Mouse (Mus musculus) liver, adult 2 months (tissue): Measurements from ENCODE around the gene Wipf1. TPM values are rescaled to one million over a fixed set of nuclear protein-coding genes. Genes with fewer than 3 reads are reported as not detected.

Source experiments
- DNase-seq: peaks from one replicate; pipeline ENCODE4 v3.0.0-alpha.2; 2011; ENCODE audit warnings: low read depth, low spot score; ENCODE audit errors: extremely low read depth
- H3K27ac ChIP-seq: fragments of 200-500 bp; replicated peaks from 2 replicates; pipeline ENCODE4 v1.5.1; 2012; ENCODE audit warnings: low read depth, mild to moderate bottlenecking, control low read depth, inconsistent platforms, low read length; ENCODE audit not compliant: insufficient read depth
- H3K27me3 ChIP-seq: fragments of 200-500 bp; 2 replicates; pipeline ENCODE4 v1.6.1; 2012; ENCODE audit warnings: mild to moderate bottlenecking, moderate library complexity, low read length, inconsistent platforms; ENCODE audit not compliant: control insufficient read depth, insufficient read depth
- H3K36me3 ChIP-seq: fragments of 200-500 bp; 2 replicates; pipeline ENCODE4 v1.6.1; 2012; ENCODE audit warnings: low read length, inconsistent platforms; ENCODE audit not compliant: control insufficient read depth, insufficient read depth
- H3K4me1 ChIP-seq: fragments of 200-500 bp; 2 replicates; pipeline ENCODE4 v1.6.1; 2011; ENCODE audit warnings: low read length; ENCODE audit not compliant: control insufficient read depth, insufficient read depth
- H3K4me3 ChIP-seq: fragments of 200-500 bp; 2 replicates; pipeline ENCODE4 v1.5.1; 2011; ENCODE audit warnings: low read depth, mild to moderate bottlenecking, control low read depth, low read length, moderate library complexity; ENCODE audit not compliant: insufficient read depth
- H3K79me2 ChIP-seq: fragments of 200-500 bp; 2 replicates; pipeline ENCODE4 v1.6.1; 2012; ENCODE audit warnings: inconsistent platforms, mild to moderate bottlenecking, low read length, moderate library complexity; ENCODE audit not compliant: control insufficient read depth, insufficient read depth
- H3K9ac ChIP-seq: fragments of 200-500 bp; 2 replicates; pipeline ENCODE4 v1.6.1; 2012; ENCODE audit warnings: low read depth, mild to moderate bottlenecking, control low read depth, inconsistent platforms, low read length
- CTCF ChIP-seq: fragments of 200-500 bp; IDR thresholded peaks from 2 replicates; pipeline ENCODE4 v1.5.1; 2011; ENCODE audit warnings: low read depth, low read length, control low read depth
- POLR2A ChIP-seq: fragments of 200-500 bp; IDR thresholded peaks from 2 replicates; pipeline ENCODE4 v1.6.1; 2011; ENCODE audit warnings: low read length, control low read depth; ENCODE audit not compliant: insufficient read depth; ENCODE audit errors: extremely low read depth
- WGBS: fragments of 180-500 bp; shearing (Covaris S2); methylation state at CpG from one replicate; pipeline ENCODE4 v1.1.7; 2018; 5-methylcytosine and 5-hydroxymethylcytosine counted together
- polyA plus RNA-seq: library from polyadenylated mRNA; depleted of rRNA; stranded (reverse); fragments of >200 nt; gene quantifications from 2 replicates; pipeline ENCODE4 v1.2.3, GENCODE M21; 2012
- total RNA-seq: library from RNA; depleted of rRNA; stranded (reverse); fragments of >200 nt; gene quantifications from 2 replicates; pipeline ENCODE4 v1.2.3, GENCODE M21; 2014

Wipf1 gene
- total and polyA plus RNA-seq, 2 experiments = 1.4 to 1.7 TPM

GRCm38 (mm10) chr2:73539697-73540096 is 10.2 kb upstream of the Wipf1 start:
- Histone ChIP-seq H3K79me2 (no peaks in the 10 kb centered on the region), H3K9ac (no peak overlapping the region), H3K4me3 (no peak overlapping the region), H3K4me1 (no peaks in the 10 kb centered on the region), H3K27me3 (no peaks in the 10 kb centered on the region), H3K27ac (no peak overlapping the region), H3K36me3 (no peaks in the 10 kb centered on the region)
- TF ChIP-seq POLR2A = no peak
- TF ChIP-seq CTCF = no peak
- WGBS = 24% methylated on average over 1 of the region's 1 CpGs
- DNase-seq = no peak

DNA sequence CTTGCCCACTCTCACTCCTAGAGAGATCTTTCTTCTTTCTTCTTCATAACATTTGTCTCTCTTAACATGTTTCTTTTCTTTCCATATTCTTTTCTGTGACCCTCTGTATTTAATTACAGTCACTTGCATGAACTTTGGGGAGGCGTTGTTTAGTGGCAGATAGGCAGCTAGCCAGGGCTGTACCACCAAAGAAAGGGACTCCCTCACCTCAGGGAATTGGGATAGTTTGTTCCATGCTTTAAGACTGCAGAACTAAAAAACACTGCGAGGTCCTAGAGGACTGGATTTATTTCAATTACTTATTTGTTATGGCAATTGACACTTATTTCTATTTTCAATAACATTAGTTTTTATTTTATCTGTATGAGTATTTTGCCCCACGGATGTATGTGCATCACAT is 9.6 kb upstream of the Wipf1 start:
- no peaks in the 10 kb centered on the region for H3K4me1 ChIP-seq
- DNase-seq = no peak
- no peaks in the 10 kb centered on the region for H3K27me3 ChIP-seq
- no peak overlapping the region for H3K4me3 ChIP-seq
- no peaks in the 10 kb centered on the region for H3K79me2 ChIP-seq
- TF ChIP-seq POLR2A (no peak), CTCF (no peak)
- H3K36me3 ChIP-seq = no peaks in the 10 kb centered on the region
- 77% methylated on average over 3 of the region's 3 CpGs for whole genome bisulfite sequencing
- H3K27ac ChIP-seq = no peak overlapping the region
- H3K9ac ChIP-seq = no peak overlapping the region

DNA sequence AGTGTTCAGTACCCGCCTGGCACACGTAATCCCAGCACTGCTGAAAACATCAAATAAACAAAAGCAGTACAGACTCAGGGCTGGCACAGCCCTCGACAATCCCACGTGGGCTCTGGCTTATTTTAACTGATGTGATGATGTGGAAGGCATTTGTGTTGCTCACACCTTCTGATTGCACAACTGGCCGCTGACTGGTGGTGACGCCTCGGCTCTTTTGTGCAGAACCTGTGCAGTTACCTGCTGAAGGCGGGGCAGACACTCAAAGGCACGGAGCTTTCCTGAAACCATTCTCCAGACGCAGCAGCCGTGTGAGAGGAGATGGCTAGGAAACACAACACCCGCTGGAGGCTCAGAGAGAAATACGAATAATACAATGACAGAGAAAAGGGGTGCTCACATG is 9.1 kb upstream of the Wipf1 start:
- DNase-seq = no peak
- no peak for TF ChIP-seq POLR2A
- Histone ChIP-seq H3K4me3 (no peak overlapping the region), H3K27ac (no peak overlapping the region), H3K27me3 (no peaks in the 10 kb centered on the region), H3K36me3 (no peaks in the 10 kb centered on the region), H3K79me2 (no peaks in the 10 kb centered on the region), H3K4me1 (no peaks in the 10 kb centered on the region), H3K9ac (no peak overlapping the region)
- 78% methylated on average over 13 of the region's 13 CpGs for WGBS

GRCm38 (mm10) chr2:73536091-73536783 is 6.7 kb upstream of the Wipf1 start:
- DNase-seq = no peak
- no peaks in the 10 kb centered on the region for H3K4me1 ChIP-seq
- no peaks in the 10 kb centered on the region for H3K27me3 ChIP-seq
- H3K9ac ChIP-seq = no peak overlapping the region
- no peak overlapping the region for H3K4me3 ChIP-seq
- TF ChIP-seq CTCF = no peak
- no peak for TF ChIP-seq POLR2A
- H3K79me2 ChIP-seq = no peaks in the 10 kb centered on the region
- no peaks in the 10 kb centered on the region for H3K36me3 ChIP-seq
- 75% methylated on average over 15 of the region's 15 CpGs for WGBS
- H3K27ac ChIP-seq = no peak overlapping the region

DNA sequence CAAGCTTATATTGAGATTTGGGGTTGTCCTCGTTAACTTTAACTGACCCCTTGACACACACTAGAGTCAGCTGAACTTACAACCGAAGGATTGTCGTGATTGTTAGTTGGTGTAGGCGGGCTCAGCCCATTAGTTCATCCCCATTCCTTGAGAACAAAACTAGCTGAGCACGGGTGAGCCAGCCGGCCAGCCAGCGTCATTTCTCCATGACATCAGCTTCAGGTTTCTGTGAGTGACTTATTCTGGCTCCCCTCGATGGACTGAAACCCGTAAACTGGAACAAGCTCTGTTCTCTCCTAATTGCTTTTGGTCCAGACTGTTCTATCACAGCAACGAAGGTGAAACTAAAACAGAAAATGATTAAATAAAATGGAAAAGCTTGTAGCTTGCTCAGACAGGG is 5.2 kb upstream of the Wipf1 start:
- 86% methylated on average over 10 of the region's 10 CpGs for WGBS

GRCm38 (mm10) chr2:73530487-73530886 is 953 bp upstream of the Wipf1 start:
- Histone ChIP-seq H3K27me3 (peaks cover 6% of the 10 kb centered on the region; the same call in 1 of the 2 replicates), H3K9ac (no peak overlapping the region), H3K36me3 (no peaks in the 10 kb centered on the region), H3K79me2 (no peaks in the 10 kb centered on the region; the same call in 1 of the 2 replicates), H3K4me1 (0 out of 2 replicates have a peak, but pooled peaks cover 2% of the 10 kb centered on the region), H3K27ac (no peak overlapping the region), H3K4me3 (no peak overlapping the region)
- no peak for TF ChIP-seq POLR2A
- TF ChIP-seq CTCF = no peak
- WGBS = 76% methylated on average over 5 of the region's 5 CpGs
- no peak for DNase-seq

More for the DNA sequence above, 5.2 kb upstream of the Wipf1 start:
- H3K4me3 ChIP-seq = no peak overlapping the region
- no peak for DNase-seq
- H3K27me3 ChIP-seq = no peaks in the 10 kb centered on the region; the same call in 1 of the 2 replicates
- H3K27ac ChIP-seq = no peak overlapping the region
- H3K36me3 ChIP-seq = no peaks in the 10 kb centered on the region
- no peaks in the 10 kb centered on the region for H3K4me1 ChIP-seq
- H3K9ac ChIP-seq = no peak overlapping the region
- H3K79me2 ChIP-seq = no peaks in the 10 kb centered on the region
- TF ChIP-seq POLR2A (no peak), CTCF (no peak)
